Mouse (Mus musculus): ENCODE results near the gene Gm29735. TPM values are rescaled to one million over a fixed set of nuclear protein-coding genes. Genes with fewer than 3 reads are reported as not detected.
"Not testable (repeated sequence)": the region's sequence is repeated elsewhere in the genome, so short reads cannot be mapped to it uniquely, and the experiment has no call there.

Gene Gm29735
- polyA plus RNA-seq, 1 experiment, result not detected

GRCm38 (mm10) chr7:142134206-142134995 is 22.5 kb downstream of the Gm29735 start:
- DNase-seq (ENCODE audit: extremely low spot score in 1 of 2, low spot score in 1 of 2), result peak in 1 of 2 experiments; percentile 44

GRCm38 (mm10) chr7:142128843-142129242 is 28.1 kb downstream of the Gm29735 start:
- no peak for DNase-seq (ENCODE audit: extremely low spot score in 1 of 2, low spot score in 1 of 2)

- not testable (repeated sequence) for DNase-seq (ENCODE audit: extremely low spot score in 1 of 2, low spot score in 1 of 2)
Observed at GRCm38 (mm10) chr7:142120629-142121028, 36.3 kb downstream of the Gm29735 start, which contains the start of gene Gm45618. TSS of gene Gm45618 (minus strand) at chr7:142120729.

GRCm38 (mm10) chr7:142119632-142120031 is 37.3 kb downstream of the Gm29735 start:
- peak in 1 of 2 experiments; percentile 23 for DNase-seq (ENCODE audit: extremely low spot score in 1 of 2, low spot score in 1 of 2)

Other genes starting within 250 kb of the Gm29735 start
- 101 and 104 TPM in 2 replicates for gene Tollip, start 238.6 kb downstream of the Gm29735 start, polyA plus RNA-seq (2012; rRNA removed)
- gene Brsk2, start 207.4 kb downstream of the Gm29735 start, polyA plus RNA-seq (2012; rRNA removed), result 115 and 121 TPM in 2 replicates
- gene Mob2, start 96.0 kb downstream of the Gm29735 start, polyA plus RNA-seq (2012; rRNA removed), result 42.2 and 42.9 TPM in 2 replicates
- gene Dusp8, start 61.3 kb downstream of the Gm29735 start, polyA plus RNA-seq (2012; rRNA removed), result 110 and 114 TPM in 2 replicates
- gene Gm45618, start 36.4 kb downstream of the Gm29735 start, polyA plus RNA-seq (2012; rRNA removed), result not detected in 2 replicates
- not detected in 2 replicates for gene Gm39115, start 21.1 kb downstream of the Gm29735 start, polyA plus RNA-seq (2012; rRNA removed)
- gene Gm45337, start 12.5 kb downstream of the Gm29735 start, polyA plus RNA-seq (2012; rRNA removed), result not detected in 2 replicates
- not detected in 2 replicates for gene Gm4553, start 8.6 kb upstream of the Gm29735 start, polyA plus RNA-seq (2012; rRNA removed)
- gene Krtap5-2, start 18.9 kb upstream of the Gm29735 start, polyA plus RNA-seq (2012; rRNA removed), result not detected in 2 replicates
- not detected in 2 replicates for gene Gm10153, start 33.3 kb upstream of the Gm29735 start, polyA plus RNA-seq (2012; rRNA removed)
- 0.06 and 0.13 TPM in 2 replicates for gene Krtap5-3, start 44.3 kb upstream of the Gm29735 start, polyA plus RNA-seq (2012; rRNA removed)
- gene Gm7579, start 54.7 kb upstream of the Gm29735 start, polyA plus RNA-seq (2012; rRNA removed), result not detected in 2 replicates
- gene Krtap5-5, start 72.9 kb upstream of the Gm29735 start, polyA plus RNA-seq (2012; rRNA removed), result not detected in 2 replicates
- gene Gm40460, start 84.0 kb upstream of the Gm29735 start, polyA plus RNA-seq (2012; rRNA removed), result not detected in 2 replicates
- not detected in 2 replicates for gene Gm2431, start 101.2 kb upstream of the Gm29735 start, polyA plus RNA-seq (2012; rRNA removed)
- not detected in 2 replicates for gene Gm4559, start 117.2 kb upstream of the Gm29735 start, polyA plus RNA-seq (2012; rRNA removed)
- gene Krtap5-1, start 140.0 kb upstream of the Gm29735 start, polyA plus RNA-seq (2012; rRNA removed), result 0.21 TPM in 1 of 2 replicates, not detected in the other
- not detected in 2 replicates for gene Krtap5-4, start 146.4 kb upstream of the Gm29735 start, polyA plus RNA-seq (2012; rRNA removed)
- gene Ifitm10, start 216.6 kb upstream of the Gm29735 start, polyA plus RNA-seq (2012; rRNA removed), result 36.7 and 45.5 TPM in 2 replicates
- 0.17 and 0.40 TPM in 2 replicates for gene Gm49369, start 225.6 kb upstream of the Gm29735 start, polyA plus RNA-seq (2012; rRNA removed)
- gene Ctsd, start 230.9 kb upstream of the Gm29735 start, polyA plus RNA-seq (2012; rRNA removed), result 383 and 391 TPM in 2 replicates

All from frontal cortex, adult 2 months (tissue).